Mouse (Mus musculus): ENCODE measurements around the gene Shld1.

The Shld1 gene

GRCm38 (mm10) chr2:132686756-132687737 lies at the start of gene Shld1:
Gene Shld1 (plus strand): TSS chr2:132686931.
- no peak for TF ChIP-seq GATA4 (IDR thresholded peaks at IDR 0.05; ENCODE audit: insufficient replicate concordance, low read length)

GRCm38 (mm10) chr2:132638306-132638705 lies 48.4 kb upstream of the Shld1 start:
- no peak for TF ChIP-seq GATA4 (IDR thresholded peaks at IDR 0.05; ENCODE audit: insufficient replicate concordance, low read length)

- peak; percentile 71; the same call in 1 of the 2 replicates for TF ChIP-seq GATA4 (IDR thresholded peaks at IDR 0.05; ENCODE audit: insufficient replicate concordance, low read length)
These were observed 47.4 kb upstream of the Shld1 start for GRCm38 (mm10) chr2:132639337-132639736.

- TF ChIP-seq GATA4 (IDR thresholded peaks at IDR 0.05; ENCODE audit: insufficient replicate concordance, low read length) = peak; percentile 71; the same call in 1 of the 2 replicates
These were observed 45.5 kb upstream of the Shld1 start for GRCm38 (mm10) chr2:132641196-132641595.

GRCm38 (mm10) chr2:132643161-132643560 lies 43.6 kb upstream of the Shld1 start:
- no peak for TF ChIP-seq GATA4 (IDR thresholded peaks at IDR 0.05; ENCODE audit: insufficient replicate concordance, low read length)

GRCm38 (mm10) chr2:132646856-132647745 lies 39.6 kb upstream of the Shld1 start:
- no peak for TF ChIP-seq GATA4 (IDR thresholded peaks at IDR 0.05; ENCODE audit: insufficient replicate concordance, low read length)

- TF ChIP-seq GATA4 (IDR thresholded peaks at IDR 0.05; ENCODE audit: insufficient replicate concordance, low read length) = no peak
These were observed 37.3 kb upstream of the Shld1 start for GRCm38 (mm10) chr2:132649352-132649870.

GRCm38 (mm10) chr2:132650546-132650945 lies 36.2 kb upstream of the Shld1 start:
- TF ChIP-seq GATA4 (IDR thresholded peaks at IDR 0.05; ENCODE audit: insufficient replicate concordance, low read length) = no peak

GRCm38 (mm10) chr2:132652476-132652875 lies 34.3 kb upstream of the Shld1 start:
- TF ChIP-seq GATA4 (IDR thresholded peaks at IDR 0.05; ENCODE audit: insufficient replicate concordance, low read length) = no peak

GRCm38 (mm10) chr2:132654834-132655495 lies 31.8 kb upstream of the Shld1 start:
- peak; percentile 64; the same call in 1 of the 2 replicates for TF ChIP-seq GATA4 (IDR thresholded peaks at IDR 0.05; ENCODE audit: insufficient replicate concordance, low read length)

GRCm38 (mm10) chr2:132657186-132657585 lies 29.5 kb upstream of the Shld1 start:
- peak; percentile 89 for TF ChIP-seq GATA4 (IDR thresholded peaks at IDR 0.05; ENCODE audit: insufficient replicate concordance, low read length)

- TF ChIP-seq GATA4 (IDR thresholded peaks at IDR 0.05; ENCODE audit: insufficient replicate concordance, low read length) = no peak
These were observed 28.2 kb upstream of the Shld1 start for GRCm38 (mm10) chr2:132658412-132659120.

- TF ChIP-seq GATA4 (IDR thresholded peaks at IDR 0.05; ENCODE audit: insufficient replicate concordance, low read length) = no peak
These were observed 17.6 kb upstream of the Shld1 start for GRCm38 (mm10) chr2:132669091-132669490.

GRCm38 (mm10) chr2:132670290-132670689 lies 16.4 kb upstream of the Shld1 start:
- no peak for TF ChIP-seq GATA4 (IDR thresholded peaks at IDR 0.05; ENCODE audit: insufficient replicate concordance, low read length)
